Mouse (Mus musculus) E14TG2a.4 (cell line): ENCODE data around the gene Kctd6.

Source experiments
- CTCF ChIP-seq: conservative IDR thresholded peaks from 2 replicates; pipeline ENCODE4 v1.5.1; 2014; ENCODE audit warnings: low read length
- NANOG ChIP-seq: IDR thresholded peaks from 2 replicates; pipeline ENCODE4 v1.6.1; 2014; ENCODE audit warnings: borderline replicate concordance, low read length, mixed read lengths
- POU5F1 ChIP-seq: IDR thresholded peaks from 2 replicates; pipeline ENCODE4 v1.6.1; 2014; ENCODE audit warnings: low read length, borderline replicate concordance

GRCm38 (mm10) chr14:8164463-8164862 is 49.5 kb upstream of the Kctd6 start:
- TF ChIP-seq CTCF (no peak), POU5F1 (no peak), NANOG (no peak)
